Mouse (Mus musculus) midbrain, embryonic 15.5 days (tissue): ENCODE data around the gene Ifit3. TPM values are rescaled to one million over a fixed set of nuclear protein-coding genes. Genes with fewer than 3 reads are reported as not detected.
A peak's percentile ranks its signal among the peaks of the same experiment; 100 is the strongest.
"Not testable (repeated sequence)": the region's sequence is repeated elsewhere in the genome, so short reads cannot be mapped to it uniquely, and the experiment has no call there.

Experiments used
- ATAC-seq: fragments of 200-750 bp; cut with Nextera tagmentation; replicated peaks from 2 replicates; pipeline ENCODE4 v1.8.0; 2017; ENCODE audit warnings: moderate TSS enrichment
- H3K27ac ChIP-seq: fragments of 300-500 bp; sonication (generic); 2 replicates; pipeline ENCODE4 v1.5.1; 2015; ENCODE audit warnings: mild to moderate bottlenecking, inconsistent platforms
- H3K27me3 ChIP-seq: fragments of 300-500 bp; sonication (generic); replicated peaks from 2 replicates; pipeline ENCODE4 v1.6.1; 2015; ENCODE audit warnings: inconsistent platforms
- H3K36me3 ChIP-seq: fragments of 300-500 bp; sonication (generic); replicated peaks from 2 replicates; pipeline ENCODE4 v1.6.1; 2015; ENCODE audit warnings: inconsistent platforms
- H3K4me1 ChIP-seq: fragments of 300-500 bp; sonication (generic); 2 replicates; pipeline ENCODE4 v1.6.1; 2015; ENCODE audit warnings: inconsistent platforms
- H3K4me2 ChIP-seq: fragments of 300-500 bp; sonication (generic); 2 replicates; pipeline ENCODE4 v1.6.1; 2015; ENCODE audit warnings: inconsistent platforms, mild to moderate bottlenecking, moderate library complexity
- H3K4me3 ChIP-seq: fragments of 300-500 bp; sonication (generic); 2 replicates; pipeline ENCODE4 v1.5.1; 2015; ENCODE audit warnings: mild to moderate bottlenecking, inconsistent platforms
- H3K9ac ChIP-seq: fragments of 300-500 bp; sonication (generic); 2 replicates; pipeline ENCODE4 v1.6.1; 2015; ENCODE audit warnings: mild to moderate bottlenecking, inconsistent platforms
- H3K9me3 ChIP-seq: fragments of 300-500 bp; sonication (generic); 2 replicates; pipeline ENCODE4 v1.6.1; 2016; ENCODE audit warnings: inconsistent platforms
- WGBS: fragments of 180-500 bp; shearing (Covaris S2); methylation state at CpG from one replicate; pipeline ENCODE4 v1.1.7; 2015; ENCODE audit warnings: mixed read lengths; 5-methylcytosine and 5-hydroxymethylcytosine counted together
- polyA plus RNA-seq: library from polyadenylated mRNA; unstranded; fragments of >200 nt; fragmentation: Nextera tagmentation; extraction: Ambion mirVana; gene quantifications from 2 replicates; pipeline ENCODE4 v1.2.1, GENCODE M21; 2015

The Ifit3 gene
- 1.9 and 3.5 TPM in 2 replicates for polyA plus RNA-seq

DNA sequence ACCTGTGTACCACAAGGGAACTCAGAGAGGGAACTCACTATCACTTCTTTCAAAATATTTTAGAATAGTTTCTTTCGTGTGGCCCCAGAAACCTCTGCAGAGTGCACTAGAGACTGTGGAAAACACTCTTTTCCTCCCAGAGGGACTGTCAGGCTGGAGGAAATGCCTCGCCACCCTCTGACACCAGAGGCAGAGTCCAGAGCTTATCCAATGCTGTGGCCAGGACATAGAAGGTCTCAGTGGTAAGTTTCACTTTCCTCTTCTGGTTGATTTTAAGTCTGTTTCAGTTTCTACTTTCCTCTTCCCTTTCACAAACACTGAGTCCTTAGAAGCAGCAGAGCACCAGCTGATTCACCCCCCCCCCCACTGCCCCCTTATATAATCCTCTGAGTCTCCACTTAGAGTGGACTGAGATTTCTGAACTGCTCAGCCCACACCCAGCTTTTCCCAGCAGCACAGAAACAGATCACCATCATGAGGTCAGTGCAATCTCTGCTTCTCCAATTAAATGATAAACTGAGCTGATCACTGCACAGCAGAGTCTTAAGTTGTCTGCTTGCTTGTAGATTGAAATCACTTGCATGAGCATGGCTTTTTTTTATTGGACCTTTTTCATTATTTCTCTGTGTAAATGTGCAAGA is at the start of gene Ifit3:
Gene Ifit3 (plus strand): TSS at position 406 of the 641 bp plus-strand sequence.
- H3K27me3 ChIP-seq, H3K27ac ChIP-seq, ATAC-seq, H3K9ac ChIP-seq, H3K4me3 ChIP-seq, H3K4me2 ChIP-seq, H3K4me1 ChIP-seq, H3K9me3 ChIP-seq, H3K36me3 ChIP-seq: not testable (repeated sequence)
- 71% methylated on average over 2 of the region's 2 CpGs for WGBS

DNA sequence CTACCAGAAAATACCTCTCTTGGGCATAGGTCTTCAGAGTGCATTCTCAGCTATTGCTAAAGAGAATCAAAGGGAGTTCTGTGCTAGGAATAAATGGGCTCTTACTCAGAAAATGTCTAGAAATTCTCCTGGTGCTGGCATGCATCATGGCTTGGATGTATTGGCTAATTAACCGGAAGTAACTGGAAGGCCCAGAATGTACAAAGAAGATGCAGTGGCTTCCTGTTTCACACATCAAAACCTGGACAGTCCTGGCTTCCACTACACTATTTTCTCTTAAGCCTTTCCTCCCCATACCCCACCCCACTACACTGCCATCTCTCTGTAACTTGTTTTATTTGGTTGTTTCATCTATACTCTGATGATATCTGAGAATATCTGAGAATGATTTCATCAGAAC is 43.9 kb upstream of the Ifit3 start:
- no peak overlapping the region for H3K9ac ChIP-seq
- H3K4me2 ChIP-seq: no peak overlapping the region
- H3K27ac ChIP-seq: no peak overlapping the region
- no peaks in the 10 kb centered on the region for H3K4me1 ChIP-seq
- no peaks in the 10 kb centered on the region for H3K9me3 ChIP-seq
- 88% methylated on average over 1 of the region's 1 CpGs for WGBS
- no peak overlapping the region for H3K4me3 ChIP-seq
- no peaks in the 10 kb centered on the region for H3K27me3 ChIP-seq
- ATAC-seq: no peak
- H3K36me3 ChIP-seq: no peaks in the 10 kb centered on the region

DNA sequence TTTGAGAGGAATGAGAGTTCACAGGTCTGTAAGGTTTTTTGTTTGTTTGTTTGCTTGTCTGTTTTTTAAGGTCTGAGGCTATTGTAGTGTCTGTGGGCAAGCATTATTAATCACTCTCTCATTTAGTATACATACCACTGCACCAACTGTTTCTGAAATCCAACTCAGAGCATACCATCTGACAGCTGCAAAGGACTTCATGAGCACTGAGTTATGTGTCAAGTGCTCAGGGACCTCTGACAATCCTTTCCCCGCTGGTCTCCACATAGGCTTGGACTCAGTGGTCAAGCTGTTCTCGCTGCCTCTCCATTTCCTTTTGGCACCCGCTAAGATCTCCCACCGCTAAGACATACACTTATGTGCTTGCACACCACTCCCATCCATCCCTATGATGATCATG is 37.1 kb upstream of the Ifit3 start:
- Histone ChIP-seq H3K9me3 (no peaks in the 10 kb centered on the region), H3K9ac (no peak overlapping the region), H3K4me1 (peaks cover 7% of the 10 kb centered on the region), H3K36me3 (no peaks in the 10 kb centered on the region), H3K27me3 (no peaks in the 10 kb centered on the region), H3K27ac (no peak overlapping the region), H3K4me3 (no peak overlapping the region), H3K4me2 (no peak overlapping the region)
- no peak for ATAC-seq
- 88% methylated on average over 4 of the region's 4 CpGs for WGBS

DNA sequence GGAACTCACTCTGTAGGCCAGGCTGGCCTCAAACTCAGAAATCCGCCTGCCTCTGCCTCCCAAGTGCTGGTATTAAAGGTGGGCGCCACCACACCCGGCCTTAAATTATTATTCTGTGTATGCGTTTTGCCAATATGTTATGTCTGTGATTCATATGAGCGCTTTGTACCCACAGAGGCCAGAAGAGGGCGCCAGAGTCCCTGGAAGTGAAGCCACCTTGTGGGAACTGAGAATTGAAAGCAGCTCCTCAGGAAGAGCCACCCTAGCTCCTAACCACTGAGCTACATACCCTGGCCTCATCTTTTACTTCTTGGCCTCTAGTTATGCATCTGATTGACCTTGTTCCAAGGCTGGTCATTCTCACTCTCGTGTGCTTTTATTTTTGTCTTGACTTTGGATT is 35.4 kb upstream of the Ifit3 start:
- ATAC-seq: no peak

DNA sequence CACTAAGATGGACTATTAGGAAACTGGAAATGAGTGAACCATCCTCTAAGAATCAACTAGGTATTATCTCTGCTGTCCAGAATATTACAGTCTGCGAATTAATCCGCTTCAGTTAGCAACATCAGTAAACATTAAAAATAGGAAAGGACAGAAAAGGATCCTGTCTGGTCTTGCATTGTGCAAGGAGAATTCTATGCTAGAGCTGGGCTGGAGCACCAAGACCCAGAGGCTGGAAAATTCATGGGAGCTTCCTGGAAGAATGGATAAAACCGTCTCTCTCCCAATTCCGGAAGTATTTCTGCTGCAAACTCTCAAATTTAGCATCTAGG is 33.2 kb upstream of the Ifit3 start:
- ATAC-seq: no peak; the same call in 1 of the 2 replicates
- WGBS: 28% methylated on average over 4 of the region's 4 CpGs
- peak overlapping the region; percentile 75 for H3K27ac ChIP-seq

More for the DNA sequence above, 35.4 kb upstream of the Ifit3 start:
- Histone ChIP-seq H3K4me2 (no peak overlapping the region), H3K36me3 (no peaks in the 10 kb centered on the region), H3K4me1 (peaks cover 7% of the 10 kb centered on the region), H3K27me3 (no peaks in the 10 kb centered on the region), H3K27ac (no peak overlapping the region), H3K9ac (no peak overlapping the region), H3K4me3 (no peak overlapping the region), H3K9me3 (no peaks in the 10 kb centered on the region)
- WGBS: 31% methylated on average over 7 of the region's 7 CpGs

DNA sequence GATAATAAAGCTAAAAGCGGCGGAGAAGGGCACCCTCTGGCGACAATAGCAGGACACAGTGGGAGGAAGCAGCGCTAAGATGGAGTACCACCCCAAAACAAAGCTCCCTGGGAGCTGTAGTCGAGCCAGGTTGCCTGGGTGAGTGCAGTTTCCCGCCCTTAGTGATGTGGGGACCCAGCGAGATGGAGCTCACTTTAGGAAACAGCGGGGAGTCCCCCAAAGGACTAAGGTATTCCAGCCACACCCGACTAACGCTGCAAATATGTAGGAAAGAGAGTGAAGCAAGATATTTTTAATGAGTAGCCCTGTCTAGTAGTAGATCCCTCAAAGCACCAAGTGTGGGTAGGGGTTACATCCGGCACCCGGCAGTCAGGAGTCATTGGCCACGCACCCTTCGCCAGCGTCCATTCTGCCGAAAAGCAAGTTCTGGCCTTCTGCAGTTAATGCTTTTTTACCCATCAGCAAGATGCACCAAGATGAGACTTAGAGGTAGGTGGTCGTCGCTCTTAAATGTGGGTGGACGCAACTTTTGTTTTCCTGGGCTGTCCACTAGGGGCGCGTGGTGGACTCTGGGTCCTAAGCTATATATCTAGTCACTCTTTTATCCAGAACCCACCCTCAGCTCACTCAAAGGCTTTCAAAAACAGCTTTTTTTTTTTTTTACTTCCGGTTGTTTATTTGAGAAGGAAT is 32.7 kb upstream of the Ifit3 start, which contains the start of gene Ifit2:
Gene Ifit2 (plus strand): TSS at position 161 of the 690 bp plus-strand sequence.
- H3K4me1 ChIP-seq: peaks cover 7% of the 10 kb centered on the region
- ATAC-seq: peak; percentile 98
- H3K9me3 ChIP-seq: no peaks in the 10 kb centered on the region
- no peaks in the 10 kb centered on the region for H3K36me3 ChIP-seq
- WGBS: under 1% methylated on average over 22 of the region's 22 CpGs
- peak within 1 kb of the TSS; percentile 45 for H3K4me3 ChIP-seq
- H3K9ac ChIP-seq: peak within 1 kb of the TSS; percentile 35
- no peaks in the 10 kb centered on the region for H3K27me3 ChIP-seq
- peak within 1 kb of the TSS; percentile 69 for H3K4me2 ChIP-seq
- H3K27ac ChIP-seq: peak within 1 kb of the TSS; percentile 75

More for the DNA sequence above, 33.2 kb upstream of the Ifit3 start:
- Histone ChIP-seq H3K4me3 (peak overlapping the region; percentile 45), H3K9ac (peak overlapping the region; percentile 35), H3K9me3 (no peaks in the 10 kb centered on the region), H3K36me3 (no peaks in the 10 kb centered on the region), H3K27me3 (no peaks in the 10 kb centered on the region), H3K4me1 (peaks cover 7% of the 10 kb centered on the region), H3K4me2 (peak overlapping the region; percentile 69)

DNA sequence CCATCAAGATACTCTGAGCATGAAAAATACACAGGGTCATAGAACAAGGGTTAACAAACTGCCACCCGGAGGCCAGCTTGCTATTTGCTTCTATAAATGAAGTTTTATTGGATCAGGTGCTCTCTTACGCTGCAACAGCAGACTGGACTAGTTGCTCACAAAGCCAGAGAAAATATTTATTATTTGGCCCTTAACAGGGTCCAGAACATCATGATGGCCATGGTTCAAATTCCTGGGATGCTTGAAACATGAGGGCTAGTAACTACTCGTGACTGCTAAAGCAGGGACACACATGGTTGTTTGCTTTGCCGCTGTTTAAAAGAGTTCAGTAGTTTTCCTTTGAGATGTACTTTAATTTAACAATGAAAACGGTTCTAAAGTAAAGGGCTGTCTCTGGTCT is 31.4 kb upstream of the Ifit3 start:
- Histone ChIP-seq H3K4me3 (no peak overlapping the region), H3K4me2 (0 out of 2 replicates have a peak overlapping the region, but pooled peaks have one; percentile 7), H3K27me3 (no peaks in the 10 kb centered on the region), H3K36me3 (no peaks in the 10 kb centered on the region), H3K9ac (no peak overlapping the region), H3K27ac (no peak overlapping the region), H3K4me1 (peaks cover 7% of the 10 kb centered on the region), H3K9me3 (no peaks in the 10 kb centered on the region)
- WGBS: 70% methylated on average over 5 of the region's 5 CpGs
- no peak for ATAC-seq

DNA sequence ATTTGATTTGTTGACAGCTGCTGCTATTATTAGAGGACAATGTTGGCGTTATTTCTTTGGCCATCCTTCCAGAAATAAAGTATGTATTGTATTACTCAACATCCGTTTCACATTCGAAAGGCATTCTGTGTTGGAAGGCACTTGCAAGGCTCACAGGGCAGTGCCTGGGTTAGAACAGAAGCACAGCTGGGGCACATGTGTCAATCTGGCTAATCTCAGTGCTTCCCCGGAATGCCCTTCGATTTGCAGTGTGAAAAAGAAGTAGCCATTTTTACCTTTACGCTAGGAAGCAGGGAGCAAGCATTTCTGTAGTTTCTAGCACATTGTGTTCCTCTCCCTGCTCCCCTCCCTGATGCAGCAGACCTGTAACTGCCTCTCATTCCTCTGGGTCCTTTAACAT is 30.3 kb upstream of the Ifit3 start:
- no peak overlapping the region for H3K4me3 ChIP-seq
- H3K27ac ChIP-seq: no peak overlapping the region
- H3K27me3 ChIP-seq: no peaks in the 10 kb centered on the region
- H3K9me3 ChIP-seq: no peaks in the 10 kb centered on the region
- peak overlapping the region; percentile 16; the same call in 1 of the 2 replicates for H3K4me2 ChIP-seq
- H3K4me1 ChIP-seq: peaks cover 7% of the 10 kb centered on the region
- no peak for ATAC-seq
- no peaks in the 10 kb centered on the region for H3K36me3 ChIP-seq
- WGBS: 55% methylated on average over 6 of the region's 6 CpGs
- no peak overlapping the region for H3K9ac ChIP-seq

DNA sequence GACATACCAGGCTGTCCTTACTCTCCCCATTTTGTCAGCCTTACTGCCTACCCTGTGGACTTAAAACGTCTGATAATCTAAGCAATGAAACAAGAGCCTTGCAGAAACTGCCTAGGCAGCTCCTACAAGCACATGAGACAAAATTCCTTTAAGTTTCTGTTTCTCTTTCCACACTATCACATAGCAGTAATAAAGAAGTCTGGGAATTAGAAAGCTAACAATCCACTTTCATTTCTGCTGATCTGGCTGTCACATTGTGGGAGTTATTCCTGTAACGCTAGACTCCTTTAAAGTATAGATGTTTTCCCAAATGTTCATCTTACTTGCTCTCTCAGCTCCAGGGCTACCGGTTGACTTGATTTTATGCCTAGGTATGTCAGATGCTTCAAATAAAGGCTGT is 29.8 kb upstream of the Ifit3 start:
- H3K4me2 ChIP-seq: no peak overlapping the region
- no peak for ATAC-seq
- peaks cover 7% of the 10 kb centered on the region for H3K4me1 ChIP-seq
- H3K9me3 ChIP-seq: no peaks in the 10 kb centered on the region
- no peaks in the 10 kb centered on the region for H3K27me3 ChIP-seq
- 77% methylated on average over 3 of the region's 3 CpGs for WGBS
- no peaks in the 10 kb centered on the region for H3K36me3 ChIP-seq
- no peak overlapping the region for H3K9ac ChIP-seq
- 0 out of 2 replicates have a peak overlapping the region, but pooled peaks have one; percentile 15 for H3K27ac ChIP-seq
- H3K4me3 ChIP-seq: no peak overlapping the region

DNA sequence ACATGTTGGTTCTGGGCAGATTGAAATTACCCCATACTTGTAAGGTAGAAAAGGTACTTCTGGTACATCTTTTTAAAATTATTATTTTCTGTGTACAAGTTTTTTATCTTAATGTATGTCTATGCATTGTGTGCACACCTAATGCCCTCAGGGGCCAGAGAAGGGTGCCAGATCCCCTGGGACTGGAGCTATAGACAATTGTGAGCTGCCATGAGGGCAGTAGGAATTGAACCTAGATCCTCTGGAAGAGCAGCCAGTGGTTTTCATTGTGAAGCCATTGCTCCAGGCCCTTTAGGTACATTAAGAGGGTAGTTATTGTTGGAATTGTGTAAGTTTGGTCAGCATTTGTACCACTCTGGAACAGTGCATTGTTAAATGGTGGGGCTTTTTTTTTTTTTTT is 29.3 kb upstream of the Ifit3 start:
- Histone ChIP-seq H3K4me1 (peaks cover 7% of the 10 kb centered on the region), H3K4me3 (no peak overlapping the region), H3K27me3 (no peaks in the 10 kb centered on the region), H3K4me2 (no peak overlapping the region), H3K36me3 (no peaks in the 10 kb centered on the region), H3K27ac (no peak overlapping the region), H3K9me3 (no peaks in the 10 kb centered on the region), H3K9ac (no peak overlapping the region)
- ATAC-seq: no peak

DNA sequence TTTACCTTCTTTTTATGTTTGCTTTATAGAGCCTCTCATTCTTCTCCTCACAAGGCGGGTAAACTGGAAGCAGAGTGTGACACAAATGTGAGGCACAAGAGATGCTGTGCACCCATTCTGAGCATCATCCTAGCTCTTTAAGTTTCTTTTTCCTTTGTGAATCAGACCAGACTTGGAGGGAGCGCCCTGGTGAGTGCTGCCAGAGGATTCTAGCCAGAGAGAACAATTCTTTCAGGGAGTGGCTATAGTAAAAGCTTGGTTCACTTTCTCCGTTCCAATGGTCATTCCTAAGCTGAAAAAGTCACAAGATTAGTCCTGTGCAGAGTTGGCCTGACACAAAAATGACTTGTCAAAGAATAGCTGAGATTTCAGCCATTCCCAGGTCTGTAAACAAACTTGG is 26.7 kb upstream of the Ifit3 start:
- WGBS: 73% methylated on average over 3 of the region's 3 CpGs
- H3K36me3 ChIP-seq: no peaks in the 10 kb centered on the region

DNA sequence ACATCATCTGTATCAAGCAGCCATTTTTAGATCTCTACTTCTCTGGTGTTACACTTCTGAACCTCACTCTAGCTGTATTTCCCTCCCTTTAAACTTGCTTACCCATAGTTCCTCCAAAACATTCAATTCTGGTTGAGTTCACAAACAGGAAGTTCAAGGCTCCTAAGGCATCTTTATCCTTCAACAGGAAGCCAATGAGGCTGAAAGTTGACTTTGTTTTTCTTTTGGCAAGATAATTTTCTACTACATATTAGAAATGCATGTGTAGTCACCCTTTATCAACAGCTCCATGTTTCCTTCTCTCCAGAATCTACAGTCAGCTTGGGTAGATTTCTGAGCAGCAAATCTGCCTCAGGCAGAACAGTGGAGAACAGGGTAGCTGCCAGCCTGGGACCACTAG is 20.8 kb upstream of the Ifit3 start:
- H3K4me3 ChIP-seq: no peak overlapping the region
- no peaks in the 10 kb centered on the region for H3K27me3 ChIP-seq
- H3K36me3 ChIP-seq: no peaks in the 10 kb centered on the region
- H3K4me2 ChIP-seq: no peak overlapping the region
- peaks cover 2% of the 10 kb centered on the region; the same call in 1 of the 2 replicates for H3K4me1 ChIP-seq
- no peak overlapping the region for H3K27ac ChIP-seq
- H3K9ac ChIP-seq: no peak overlapping the region
- no peak for ATAC-seq
- no peaks in the 10 kb centered on the region for H3K9me3 ChIP-seq

More for the DNA sequence above, 26.7 kb upstream of the Ifit3 start:
- Histone ChIP-seq H3K9me3 (no peaks in the 10 kb centered on the region), H3K4me1 (peaks cover 2% of the 10 kb centered on the region; the same call in 1 of the 2 replicates), H3K4me2 (no peak overlapping the region), H3K4me3 (no peak overlapping the region), H3K27me3 (no peaks in the 10 kb centered on the region), H3K27ac (no peak overlapping the region), H3K9ac (no peak overlapping the region)
- ATAC-seq: no peak
